Mouse (Mus musculus): ENCODE results near the gene Gm20388.

Gene Gm20388

DNA sequence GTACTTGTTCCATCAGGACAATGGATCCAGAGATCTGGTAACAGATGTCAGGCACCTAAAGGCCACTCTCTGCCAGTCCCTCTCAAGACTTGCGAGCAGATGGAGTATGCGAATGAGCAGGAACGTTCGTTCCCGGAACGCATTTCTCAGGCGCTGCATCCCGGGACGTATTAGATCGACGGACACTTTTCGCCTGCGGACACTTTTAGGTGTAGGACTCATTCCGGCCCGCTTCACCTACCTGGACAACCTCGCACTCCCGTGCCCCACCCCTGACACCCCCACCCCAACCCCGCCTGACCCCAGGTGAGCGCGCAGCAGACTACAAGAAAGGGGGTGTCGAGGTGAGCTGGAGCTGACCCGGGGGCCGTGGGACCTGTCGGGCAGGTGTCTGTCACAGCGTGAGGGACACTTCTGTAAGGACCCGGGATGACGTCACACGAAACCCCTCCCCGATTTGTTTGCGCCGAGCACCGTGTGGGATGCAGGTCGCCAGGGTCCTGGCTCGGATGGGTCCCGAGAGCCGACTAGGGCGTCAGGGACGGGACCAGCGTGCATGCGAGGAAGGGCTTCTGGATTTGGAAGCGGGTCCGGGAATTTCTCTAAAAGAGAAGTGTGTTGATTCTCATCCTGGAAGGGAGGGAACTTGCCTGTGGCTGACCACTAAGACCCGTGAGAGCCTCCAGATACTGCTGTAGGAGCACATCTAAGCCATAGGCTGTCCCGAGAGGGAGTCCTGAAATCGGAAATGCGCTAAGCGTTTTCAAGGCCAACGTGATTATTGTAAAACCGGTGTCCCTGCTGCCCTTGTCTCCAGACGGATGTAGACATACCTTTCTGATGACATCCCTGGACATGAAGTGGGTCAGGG is 2864.9 kb downstream of the Gm20388 start, which contains the start of gene Acsf3:
Gene Acsf3 (plus strand): TSS at position 202 of the 871 bp plus-strand sequence.
- intact Hi-C loops (cut with DNase I): no loop called here

DNA sequence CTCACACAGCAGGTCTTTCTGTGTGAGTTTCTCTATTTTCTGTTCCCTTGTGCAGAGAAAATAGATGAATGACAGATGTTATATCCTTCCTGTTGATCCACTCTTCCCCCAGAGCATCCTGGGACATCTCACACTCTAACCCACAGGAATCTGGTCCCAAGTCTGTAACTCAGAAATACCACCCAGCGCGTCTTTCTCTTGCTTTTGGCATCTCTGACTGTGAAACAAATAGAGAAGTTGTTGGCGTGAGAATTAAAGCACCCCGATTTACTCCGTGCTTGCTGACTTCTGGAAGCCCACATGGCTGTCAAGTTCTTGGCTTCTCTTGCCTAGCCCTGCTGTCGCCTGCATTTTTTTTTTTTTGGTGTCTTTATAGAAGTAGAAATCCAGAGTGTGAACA is 2867.1 kb downstream of the Gm20388 start:
- intact Hi-C loops (cut with DNase I): no loop called here

DNA sequence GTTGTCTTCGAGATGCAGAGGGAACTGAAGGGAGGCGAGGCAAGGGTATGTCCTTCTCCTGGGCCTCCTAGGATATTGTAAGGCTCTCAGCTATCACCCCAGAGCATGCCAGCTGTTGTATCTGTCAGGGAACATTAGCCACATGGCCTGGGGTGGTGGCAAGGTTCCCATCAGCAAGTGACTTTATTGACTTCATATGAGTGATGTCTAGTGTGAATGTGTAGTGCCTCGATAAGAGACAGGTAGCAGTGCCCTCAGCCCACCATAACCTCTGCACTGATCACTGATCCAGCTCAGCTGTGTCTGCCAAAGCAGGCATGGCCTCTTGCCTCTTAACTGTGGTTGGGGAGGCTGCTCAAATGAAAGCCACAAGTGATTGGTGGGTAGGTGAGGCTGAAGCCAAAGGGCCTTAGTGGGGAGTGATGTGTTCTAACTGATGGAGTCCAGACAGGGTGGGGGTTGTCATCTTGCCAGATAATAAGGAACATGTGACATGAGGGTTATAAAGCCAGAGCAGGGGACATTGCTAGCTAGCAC is 2868.1 kb downstream of the Gm20388 start:
- intact Hi-C loops (cut with DNase I): no loop called here

DNA sequence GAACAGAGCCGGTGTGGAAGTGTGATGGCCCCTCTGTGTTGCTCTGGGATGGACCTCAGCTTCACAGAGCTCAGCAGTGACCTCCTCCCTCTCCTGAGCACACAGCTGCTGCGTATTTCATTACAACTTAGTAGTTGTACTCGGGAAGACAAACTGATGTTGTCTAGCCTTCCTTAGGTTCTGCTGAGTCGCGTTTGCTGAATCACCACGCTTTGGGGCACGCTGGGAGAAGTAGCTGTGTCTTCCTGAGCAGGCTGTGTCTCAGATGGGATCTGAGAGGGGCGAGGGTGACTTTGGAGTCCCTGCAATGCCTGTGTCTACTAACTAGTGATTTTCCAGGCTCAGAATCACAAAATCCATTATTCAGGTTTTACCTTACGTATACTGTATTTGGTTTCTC is 2868.6 kb downstream of the Gm20388 start:
- intact Hi-C loops (cut with DNase I): no loop called here

DNA sequence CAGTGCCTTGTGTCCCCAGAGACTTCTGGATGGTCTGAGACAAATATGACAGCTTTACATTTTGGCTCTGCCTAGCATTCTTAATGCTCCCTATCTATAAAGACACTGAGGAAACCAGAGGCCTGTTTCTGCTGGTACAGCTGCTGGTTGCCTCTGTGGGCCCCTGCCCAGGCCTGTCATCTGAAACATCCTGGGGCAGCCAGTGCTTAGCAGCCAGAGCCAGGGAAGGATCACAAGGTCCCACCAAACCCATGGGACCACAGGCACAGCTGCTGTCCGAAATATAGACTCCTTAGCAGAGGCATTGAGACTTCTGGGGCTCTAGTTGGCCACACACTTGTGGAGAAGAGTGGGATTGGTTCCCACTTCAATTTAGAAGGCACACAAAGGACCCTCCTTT is 2874.1 kb downstream of the Gm20388 start:
- intact Hi-C loops (cut with DNase I): no loop called here

DNA sequence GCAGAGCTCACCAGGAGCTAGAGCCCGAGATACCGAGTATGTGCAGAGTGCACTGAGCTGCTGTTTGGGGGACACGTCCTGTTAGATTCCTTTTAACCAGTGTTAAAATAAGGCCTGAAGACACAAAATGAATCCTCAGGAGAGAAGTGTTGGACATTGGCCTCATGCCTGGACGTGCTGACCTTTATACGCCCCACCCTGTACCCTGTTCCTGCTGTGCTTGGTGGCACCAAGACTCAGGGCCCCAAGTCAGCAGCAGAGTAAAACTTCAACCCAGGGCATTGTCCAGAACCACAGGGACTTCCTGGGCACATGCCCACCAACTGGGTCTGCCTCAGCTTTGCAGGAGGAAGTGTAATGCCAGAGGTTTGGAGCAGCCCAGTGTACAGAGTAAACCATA is 2879.2 kb downstream of the Gm20388 start:
- intact Hi-C loops (cut with DNase I): no loop called here

DNA sequence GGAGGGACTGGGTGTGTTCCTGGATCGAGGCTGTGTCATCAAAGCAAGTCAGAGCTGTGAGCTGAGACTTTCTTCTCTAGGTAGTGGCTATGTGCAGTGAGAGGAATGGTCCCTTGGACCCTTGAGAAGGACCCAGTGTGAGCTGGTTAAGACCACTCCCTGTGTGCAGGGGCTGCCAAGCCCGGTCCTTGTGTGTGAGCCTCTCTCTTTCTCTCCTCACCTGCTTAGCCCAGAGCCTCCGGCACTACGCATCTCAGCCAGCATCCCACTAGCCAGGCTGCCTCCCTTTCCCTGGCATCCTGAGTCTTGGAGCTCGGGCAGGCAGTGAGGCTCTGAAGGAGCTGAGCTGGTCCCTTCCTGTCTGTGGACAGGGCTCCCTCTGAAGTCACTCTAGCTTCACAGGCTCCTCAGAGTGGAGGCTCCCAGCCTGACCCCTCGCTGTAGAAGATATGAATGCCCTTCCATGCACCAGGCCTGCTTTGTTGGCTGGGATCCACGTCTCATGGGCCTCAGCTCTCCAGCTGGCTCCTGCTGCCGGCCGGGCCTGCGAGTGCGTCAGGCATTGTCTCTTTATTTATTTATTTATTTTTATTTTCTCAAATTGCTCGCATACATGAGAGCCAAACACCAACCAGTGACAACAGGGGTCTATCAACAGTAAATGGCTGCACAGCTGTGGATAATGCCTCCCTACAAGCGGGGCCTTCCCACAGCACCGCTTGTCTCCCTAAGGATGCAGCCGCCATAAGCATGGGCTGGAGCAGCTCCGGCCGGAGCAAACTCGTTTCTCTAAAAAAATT is 2882.9 kb downstream of the Gm20388 start:
- intact Hi-C loops (cut with DNase I): no loop called here

DNA sequence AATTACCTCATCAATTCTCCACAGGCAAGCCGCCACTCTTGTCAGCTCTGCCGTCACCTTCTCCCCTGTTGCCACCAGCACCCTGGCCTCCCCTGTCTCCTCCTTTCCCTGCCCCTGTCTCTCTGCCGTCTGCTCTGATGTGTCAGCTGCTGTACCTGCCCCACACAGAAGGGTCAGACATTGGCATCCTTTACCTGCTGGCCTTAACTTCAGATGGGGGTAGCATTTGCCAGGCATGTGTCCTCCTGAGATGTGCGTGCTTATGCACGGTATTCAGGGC is 2883.5 kb downstream of the Gm20388 start:
- intact Hi-C loops (cut with DNase I): no loop called here

DNA sequence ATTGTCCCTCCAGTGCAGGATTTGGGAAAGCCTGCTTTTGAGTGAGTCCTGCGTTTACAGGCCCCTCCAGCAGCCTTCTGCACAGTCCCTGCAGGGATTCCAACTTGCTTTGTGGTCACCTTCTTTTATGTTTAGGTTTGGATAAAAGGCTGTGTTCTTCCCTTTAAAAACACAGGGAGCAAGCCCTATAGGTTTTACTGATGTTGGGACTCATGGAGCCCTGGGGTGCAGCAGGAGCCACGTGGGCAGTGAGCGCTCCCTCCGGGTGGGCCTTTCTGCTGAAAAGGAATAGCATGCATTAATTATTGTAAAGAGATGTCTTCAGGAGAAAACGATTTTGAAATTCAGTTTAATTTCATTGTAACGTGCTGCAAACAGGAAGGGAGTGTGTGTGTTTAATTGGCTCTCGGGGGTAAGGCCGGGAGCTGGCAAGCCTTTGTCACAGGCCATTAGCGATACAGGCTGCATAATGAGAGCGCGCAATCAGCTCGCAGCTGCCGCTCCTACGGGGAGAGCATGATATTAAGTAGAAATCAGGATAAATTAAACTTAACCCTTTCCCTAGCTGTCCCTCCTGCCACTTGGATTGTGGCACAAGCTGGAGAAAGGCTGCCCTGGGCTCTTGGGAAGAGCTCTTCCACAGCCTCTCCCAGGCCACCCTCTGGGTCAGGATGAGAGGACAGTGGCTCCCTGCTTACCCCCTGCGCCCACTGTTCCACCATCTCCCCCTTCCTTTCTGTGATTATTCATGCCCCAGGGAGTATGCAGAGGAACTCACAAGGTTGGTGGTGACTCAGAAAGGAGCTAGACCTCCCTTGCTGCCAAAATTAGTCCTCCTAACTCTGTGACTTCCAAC is 2893.5 kb downstream of the Gm20388 start:
- intact Hi-C loops (cut with DNase I): no loop called here

DNA sequence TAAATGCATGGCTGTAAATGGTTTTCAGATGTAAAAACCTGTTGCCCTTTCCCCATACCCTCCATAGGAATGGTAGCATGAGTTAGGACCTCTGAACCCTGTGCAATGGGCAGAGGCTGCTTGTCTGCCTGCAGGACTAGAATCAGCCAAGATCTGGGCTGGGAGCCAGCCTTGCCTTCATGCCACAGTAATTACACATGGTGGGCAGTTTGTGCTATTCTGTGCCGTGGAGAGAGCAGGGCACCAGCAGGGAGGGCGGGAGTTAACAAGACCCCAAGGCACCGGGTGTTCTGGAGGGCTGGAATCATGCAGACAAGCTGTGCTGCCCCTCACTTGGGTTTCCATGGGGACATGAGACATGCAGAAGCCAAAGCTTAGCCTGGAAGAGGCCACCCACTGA is 2894.7 kb downstream of the Gm20388 start:
- intact Hi-C loops (cut with DNase I): no loop called here

DNA sequence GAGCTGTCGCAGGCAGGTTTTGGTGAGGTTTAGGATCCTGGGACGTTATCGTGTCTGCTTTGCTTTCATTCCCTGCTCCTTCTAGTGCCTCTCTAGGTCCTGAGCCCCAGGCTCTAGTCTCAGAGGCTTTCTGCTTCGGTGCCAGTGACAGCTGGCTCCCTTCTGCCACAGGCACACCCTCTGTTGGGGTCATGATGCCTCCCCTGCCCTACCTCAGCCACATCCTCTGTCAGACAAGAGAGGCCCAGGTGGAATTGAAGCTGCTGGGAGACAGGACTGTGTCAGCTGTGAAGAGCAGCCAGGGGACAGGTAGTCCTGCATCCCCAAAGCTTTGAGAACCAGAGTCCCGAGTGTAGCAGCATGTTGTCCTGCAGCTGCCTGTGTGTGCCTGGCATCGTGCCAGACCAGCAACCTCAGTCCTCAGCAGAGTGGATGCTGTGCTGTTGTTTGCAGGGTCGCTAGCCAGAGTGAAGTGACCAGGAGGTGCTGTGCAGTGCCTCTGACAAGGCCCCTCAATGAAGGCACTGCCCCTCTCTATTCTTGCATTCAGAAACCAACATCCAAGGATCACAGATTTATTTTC is 2896.4 kb downstream of the Gm20388 start:
- intact Hi-C loops (cut with DNase I): no loop called here

DNA sequence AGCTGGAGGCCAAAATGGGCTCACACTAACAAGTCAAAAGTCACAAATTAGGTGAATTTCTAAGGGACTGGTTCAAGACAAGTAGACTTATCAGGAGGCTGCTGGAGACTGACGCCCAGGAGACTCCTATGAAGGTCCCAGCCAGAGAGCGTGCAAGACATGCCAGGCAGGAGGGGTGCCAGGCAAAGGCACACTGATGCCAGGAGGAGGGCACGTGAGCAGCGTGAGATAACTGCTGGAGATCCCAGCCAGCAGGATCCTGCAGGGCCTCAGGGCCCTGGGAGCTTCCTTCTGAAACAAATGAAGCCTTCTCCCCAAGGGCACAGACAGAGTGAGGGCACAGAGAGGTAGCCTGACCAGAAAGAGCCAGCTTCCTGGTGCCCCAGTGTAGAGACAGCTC is 2897.3 kb downstream of the Gm20388 start:
- intact Hi-C loops (cut with DNase I): no loop called here

DNA sequence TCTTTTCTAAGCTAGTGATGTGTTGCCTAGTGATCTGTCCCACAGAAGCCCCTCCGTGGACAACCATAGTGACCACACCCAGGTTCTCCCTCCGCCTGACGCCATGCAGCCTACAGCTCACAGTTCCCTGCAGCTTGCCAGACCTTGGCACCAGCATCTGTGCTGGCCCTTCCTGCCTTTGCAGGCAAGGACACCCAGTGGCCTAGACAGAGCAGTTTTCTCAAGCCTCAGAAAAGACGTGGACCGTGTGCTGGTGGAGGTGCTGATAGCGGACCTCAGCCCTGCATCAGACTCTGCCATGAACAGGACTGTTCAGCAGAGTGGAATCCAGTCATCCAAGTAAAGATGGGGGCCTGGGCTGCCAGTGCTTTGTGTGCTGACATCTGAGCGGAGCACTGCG is 2899.7 kb downstream of the Gm20388 start:
- intact Hi-C loops (cut with DNase I): no loop called here

DNA sequence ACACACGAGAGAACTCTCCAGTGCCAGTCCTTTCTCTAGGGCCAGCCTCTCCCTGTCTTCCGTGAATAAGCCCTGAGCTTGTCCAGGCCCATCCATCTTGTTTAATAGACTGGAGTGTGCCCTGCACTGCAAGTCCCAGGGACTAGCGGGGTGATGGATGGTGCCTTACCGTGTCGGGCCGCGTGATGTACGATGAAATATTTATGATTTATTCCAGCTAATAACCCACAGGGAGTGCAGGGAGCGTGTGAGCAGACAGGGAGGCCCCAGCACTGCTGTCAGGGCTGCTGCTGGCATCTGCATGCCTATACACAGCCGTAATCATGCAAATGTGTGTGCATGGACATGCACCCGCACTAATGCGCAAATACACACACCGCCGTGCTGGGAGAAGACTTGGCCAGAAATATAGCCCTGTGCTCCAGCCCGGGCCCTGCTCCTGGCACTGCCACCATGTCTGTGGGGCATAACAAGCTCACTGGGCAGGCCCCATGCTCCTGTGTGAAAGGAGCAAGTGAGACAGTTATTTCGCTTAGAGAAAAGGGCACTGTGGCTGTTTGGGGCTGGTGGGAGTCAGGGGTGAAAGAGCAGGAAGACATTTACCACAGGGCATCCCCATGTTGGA is 2901.3 kb downstream of the Gm20388 start:
- intact Hi-C loops (cut with DNase I): no loop called here

DNA sequence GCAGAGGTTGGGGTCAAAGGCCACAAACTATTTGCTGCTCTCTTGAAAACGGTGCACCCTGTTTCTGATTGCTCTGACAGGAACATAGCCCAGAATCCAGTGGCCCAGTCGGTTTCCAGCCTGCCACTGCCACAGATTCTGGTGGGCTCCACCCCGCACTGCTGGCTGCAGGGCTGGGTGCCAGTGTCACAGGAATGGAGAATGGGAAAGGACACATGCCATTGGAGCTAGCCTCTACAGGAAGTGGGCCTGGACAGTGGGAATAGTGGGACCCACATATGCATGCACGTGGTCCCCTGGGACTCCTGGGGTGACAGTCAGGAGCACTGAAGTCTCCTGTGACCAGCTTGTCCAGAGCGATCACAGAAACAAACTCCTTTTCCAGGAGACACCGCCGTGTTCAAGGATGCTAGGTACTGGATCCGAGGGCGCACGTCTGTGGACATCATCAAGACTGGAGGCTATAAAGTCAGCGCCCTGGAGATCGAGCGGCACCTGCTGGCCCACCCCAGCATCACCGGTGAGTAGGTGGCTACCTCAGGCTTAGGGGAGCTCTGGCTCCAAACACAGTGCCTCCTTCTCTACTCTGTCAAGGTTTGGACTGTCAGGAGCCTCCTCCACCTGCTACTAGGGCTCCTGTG is 2902.1 kb downstream of the Gm20388 start:
- intact Hi-C loops (cut with DNase I): no loop called here

DNA sequence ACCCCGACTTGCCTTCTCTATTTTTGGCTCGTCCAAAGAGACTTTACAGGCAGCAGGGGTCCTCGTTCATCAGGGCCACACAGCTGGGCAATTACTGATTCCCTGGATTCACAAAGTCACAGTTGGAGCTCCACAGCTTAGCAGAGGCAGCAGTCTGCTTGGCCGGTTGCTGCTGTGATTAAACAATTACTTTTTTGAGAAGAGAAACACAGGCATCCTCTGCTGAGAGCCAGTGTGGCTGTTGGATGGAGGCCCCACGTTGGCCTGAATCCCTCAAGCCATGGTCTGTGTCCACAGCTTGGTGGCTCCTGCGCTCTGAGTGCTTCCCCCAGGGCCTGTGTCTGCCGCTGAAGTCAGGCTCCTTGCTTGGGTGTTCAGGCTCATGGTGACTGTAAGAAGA is 2904.0 kb downstream of the Gm20388 start:
- intact Hi-C loops (cut with DNase I): no loop called here

DNA sequence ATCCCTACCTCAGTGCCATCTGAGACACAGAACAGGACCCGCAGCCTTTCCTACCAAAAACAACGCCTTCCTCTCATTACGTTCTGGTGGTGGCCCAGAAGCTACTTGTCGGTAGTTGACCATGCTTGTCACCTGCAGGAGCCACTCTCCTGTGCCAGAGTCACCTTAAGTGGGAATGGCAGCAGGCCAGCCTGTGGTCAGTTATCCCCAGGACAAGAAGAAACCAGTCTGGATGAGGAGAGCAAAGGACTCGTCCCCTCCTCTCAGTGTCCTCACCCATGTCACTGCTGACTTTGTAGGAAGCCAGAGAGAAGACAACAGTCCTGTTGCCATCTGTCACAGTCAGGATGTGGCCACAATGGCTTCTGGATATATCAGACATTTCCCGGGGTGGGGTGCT is 2906.3 kb downstream of the Gm20388 start:
- intact Hi-C loops (cut with DNase I): no loop called here

DNA sequence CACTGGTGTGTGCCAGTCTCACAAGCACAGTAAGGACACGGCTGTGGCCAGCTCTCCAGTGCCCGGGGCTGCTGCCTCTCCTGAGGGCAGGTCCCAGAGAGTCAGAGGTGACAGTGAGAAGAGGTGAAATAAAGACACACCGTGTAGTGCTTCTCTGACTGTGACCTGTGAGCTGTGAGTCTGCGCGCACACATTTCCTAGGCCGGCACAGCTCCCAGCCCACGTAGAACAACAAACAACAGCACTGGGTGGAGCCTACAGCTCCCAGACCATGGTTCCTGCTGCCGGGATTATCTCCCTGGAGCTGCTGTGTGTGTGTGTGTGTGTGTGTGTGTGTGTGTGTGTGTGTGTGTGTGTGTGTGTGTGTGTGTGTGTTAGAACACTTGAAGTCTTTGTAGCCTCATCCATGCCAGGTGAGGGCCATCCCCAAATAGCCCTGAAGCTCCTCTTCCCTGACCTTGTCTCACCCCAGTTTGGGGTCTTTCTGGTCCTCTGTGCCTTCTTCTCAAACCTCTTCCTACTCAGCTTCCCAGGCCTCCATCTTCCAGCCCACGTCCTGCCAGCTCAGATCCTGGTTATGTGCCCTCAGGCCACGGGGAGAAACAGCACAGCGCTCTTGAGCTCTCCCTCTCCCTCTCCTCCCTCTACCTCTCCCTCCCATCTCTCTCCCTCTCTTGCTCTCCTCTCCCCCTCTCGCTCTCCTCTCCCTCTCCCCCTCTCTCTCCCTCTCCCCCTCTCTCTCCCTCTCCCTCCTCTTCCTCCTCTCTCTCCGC is 2907.3 kb downstream of the Gm20388 start:
- intact Hi-C loops (cut with DNase I): no loop called here

DNA sequence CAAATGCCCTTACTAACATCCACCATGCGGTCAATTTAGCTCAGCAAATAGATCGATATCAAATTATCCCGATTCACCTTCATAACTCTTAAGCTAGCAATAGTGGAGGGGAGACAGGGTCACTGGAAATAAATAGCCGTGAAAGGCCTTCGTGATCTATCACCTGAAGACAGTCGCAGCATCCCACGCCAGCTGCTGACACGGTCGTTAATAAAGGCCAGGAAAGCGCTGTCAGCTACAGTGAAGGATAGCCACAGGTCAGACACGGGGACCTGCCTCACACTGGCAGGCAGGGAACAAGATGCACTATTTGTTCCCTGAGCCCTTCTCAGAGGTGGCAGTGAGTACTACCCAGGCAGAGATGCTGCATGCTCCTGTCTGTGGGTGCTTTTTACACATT is 2909.1 kb downstream of the Gm20388 start:
- intact Hi-C loops (cut with DNase I): no loop called here

Data from adrenal gland (tissue).